Mouse (Mus musculus): ENCODE data around the gene Myt1l.

GRCm38 (mm10) chr12:29972533-29972932 lies 444.3 kb downstream of the Myt1l start:
- TF ChIP-seq CTCF (conservative IDR thresholded peaks at IDR 0.05; ENCODE audit: insufficient read depth, insufficient read length, low read depth, low read length) (no peak), POLR2A (IDR thresholded peaks at IDR 0.05; ENCODE audit: low read depth, low read length) (no peak)

Measured in kidney, adult 2 months (tissue).